Mouse (Mus musculus) cerebellum, postnatal 14 days (tissue): ENCODE results near the gene Med31.
A peak's percentile ranks its signal among the peaks of the same experiment; 100 is the strongest.
"Not testable (repeated sequence)": the region's sequence is repeated elsewhere in the genome, so short reads cannot be mapped to it uniquely, and the experiment has no call there.

ENCODE experiments used
- DNase-seq, 2 experiments: peaks; one replicate each; pipeline ENCODE4 v3.0.0; 2021; ENCODE audit warnings: mixed read lengths in 2 of 2

Med31 gene

GRCm38 (mm10) chr11:72203440-72203839, 12.0 kb downstream of the Med31 start:
- peak; percentile 67 to 78 for DNase-seq

DNA sequence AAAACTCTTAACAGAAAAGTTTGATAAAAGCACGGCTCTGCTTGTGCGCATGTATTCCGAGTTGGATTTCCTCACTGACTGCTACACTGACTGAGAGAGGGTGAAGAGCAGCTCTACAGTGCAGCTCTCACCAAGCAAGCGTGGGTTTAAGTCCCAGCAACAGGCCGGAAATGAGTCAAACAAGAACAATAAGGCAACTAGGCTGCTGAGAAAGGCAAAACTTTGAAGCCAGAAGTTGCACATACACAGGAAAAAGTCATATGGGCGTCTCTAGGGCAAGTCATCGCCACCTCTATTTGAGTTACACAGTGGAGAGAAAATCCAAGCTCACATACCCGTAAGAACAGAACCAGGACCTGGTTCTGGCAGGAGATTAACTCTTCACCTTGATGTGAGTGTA, 18.9 kb downstream of the Med31 start:
- DNase-seq = no peak

GRCm38 (mm10) chr11:72194259-72194658, 21.1 kb downstream of the Med31 start:
- no peak for DNase-seq

DNA sequence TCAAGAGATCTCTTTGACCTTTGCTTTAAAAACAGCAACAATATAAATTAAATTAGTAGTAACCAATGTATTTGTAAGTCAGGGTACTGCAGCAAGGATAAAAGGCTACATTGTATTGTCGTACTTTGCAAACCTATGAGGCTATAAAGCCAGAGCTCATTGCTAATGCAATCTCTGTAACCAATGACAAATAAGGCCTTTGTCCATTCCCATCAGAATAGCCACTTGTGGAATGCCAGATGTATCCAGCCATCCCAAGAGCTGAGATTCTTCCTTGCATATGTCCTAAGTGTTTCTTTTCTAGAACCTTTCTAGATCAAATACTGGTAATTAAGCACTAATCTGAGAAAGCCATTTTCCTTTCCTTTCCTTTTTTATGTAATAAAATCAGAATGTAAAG, 24.5 kb downstream of the Med31 start:
- DNase-seq = no peak

GRCm38 (mm10) chr11:72184252-72184651, 31.1 kb downstream of the Med31 start:
- no peak for DNase-seq

DNA sequence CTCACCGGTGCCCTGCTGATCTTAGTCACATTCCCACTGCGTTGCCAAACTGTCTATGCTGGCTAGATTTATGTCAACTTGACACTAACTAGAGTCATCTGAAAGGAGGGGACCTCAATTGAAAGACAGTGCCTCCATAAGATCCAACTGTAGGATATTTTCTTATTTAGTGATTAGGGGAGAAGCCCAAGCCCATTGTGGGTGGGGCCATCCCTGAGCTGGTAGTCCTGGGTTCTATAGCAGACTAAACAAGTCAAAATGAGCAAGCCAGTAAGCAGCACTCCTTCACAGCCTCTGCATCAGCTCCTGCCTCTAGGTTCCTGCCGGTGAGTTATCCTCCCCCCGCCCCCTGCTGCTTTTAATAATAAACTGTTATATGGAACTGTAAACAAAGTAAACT, 34.3 kb downstream of the Med31 start:
- no peak for DNase-seq

DNA sequence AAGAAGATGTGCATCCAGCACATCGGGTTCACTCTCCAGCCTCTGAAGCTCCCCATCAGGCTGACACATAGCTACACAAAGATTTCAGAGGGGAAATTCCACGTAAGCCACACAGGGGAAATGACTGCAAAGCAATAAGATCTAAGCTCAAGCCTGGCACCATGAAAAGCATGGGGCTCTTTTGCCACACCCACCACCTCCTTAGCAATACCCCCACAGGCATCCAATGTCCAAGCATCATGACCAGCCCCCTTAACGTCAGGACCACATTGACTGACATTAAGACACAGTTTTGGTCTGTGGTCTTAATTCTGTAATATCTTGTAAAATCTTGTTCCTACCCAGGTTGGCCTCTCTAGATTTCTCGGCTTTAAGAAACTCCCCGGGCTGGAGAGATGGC, 34.8 kb downstream of the Med31 start:
- no peak for DNase-seq

- no peak for DNase-seq
Observed at GRCm38 (mm10) chr11:72176553-72176952, 38.8 kb downstream of the Med31 start.

GRCm38 (mm10) chr11:72175966-72176365, 39.4 kb downstream of the Med31 start:
- DNase-seq = no peak

GRCm38 (mm10) chr11:72174721-72175120, 40.7 kb downstream of the Med31 start:
- no peak for DNase-seq

DNA sequence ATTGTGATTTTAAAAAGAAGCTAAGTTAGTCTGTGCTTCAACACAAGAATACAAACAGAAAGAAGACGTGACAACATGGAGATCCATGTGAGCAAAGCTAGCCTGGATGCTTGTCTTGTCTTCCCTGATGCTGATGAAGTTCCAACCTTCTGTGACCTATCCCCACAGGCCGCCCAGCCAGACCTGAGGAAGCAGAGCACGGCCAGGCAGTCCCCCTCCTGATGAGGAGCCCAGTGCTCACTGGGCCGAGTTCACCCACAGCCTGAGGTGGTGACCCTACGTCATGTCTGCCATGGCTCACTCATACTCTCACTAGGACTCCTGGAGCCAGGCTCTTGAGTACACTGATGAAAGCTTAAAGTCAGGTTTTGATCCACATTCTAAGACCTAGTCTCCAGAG, 41.9 kb downstream of the Med31 start:
- DNase-seq = no peak

DNA sequence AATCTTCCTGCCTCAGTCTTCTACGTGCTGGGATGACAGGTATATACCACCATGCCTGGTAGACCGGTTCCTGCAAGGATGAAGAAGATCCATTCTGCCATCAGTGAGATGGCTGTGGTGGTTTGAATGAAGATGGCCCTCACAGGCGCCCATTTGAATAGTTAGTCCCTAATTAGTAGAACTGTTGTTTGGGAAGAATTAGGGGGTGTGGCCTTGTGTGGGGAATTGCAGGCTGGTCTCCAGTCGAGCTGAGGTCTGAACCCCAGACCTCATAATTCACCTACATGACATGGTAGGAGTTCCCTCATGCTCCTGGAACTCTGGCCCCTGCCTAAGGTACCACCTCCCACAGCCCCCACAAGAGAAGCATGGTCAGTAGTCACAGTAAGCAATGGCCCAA, 43.5 kb downstream of the Med31 start:
- DNase-seq = not testable (repeated sequence)

DNA sequence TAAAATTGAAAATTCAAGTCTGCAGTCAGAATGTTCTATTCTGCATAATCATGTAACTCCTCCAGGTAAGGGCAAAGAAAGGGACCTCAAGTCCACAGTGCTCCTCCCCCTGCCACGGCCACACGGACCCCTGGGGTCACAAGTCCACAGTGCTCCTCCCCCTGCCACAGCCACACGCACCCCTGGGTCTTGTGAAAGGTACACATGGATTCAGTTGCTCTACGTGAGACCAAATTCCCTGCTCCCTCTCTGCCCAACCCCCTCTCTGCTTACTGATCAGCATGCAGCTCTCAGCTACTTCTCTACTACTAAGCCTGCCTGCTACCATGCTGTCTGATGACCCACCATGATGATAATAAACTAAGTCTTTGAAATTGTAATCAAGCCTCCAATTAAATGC, 45.5 kb downstream of the Med31 start:
- DNase-seq = no peak

DNA sequence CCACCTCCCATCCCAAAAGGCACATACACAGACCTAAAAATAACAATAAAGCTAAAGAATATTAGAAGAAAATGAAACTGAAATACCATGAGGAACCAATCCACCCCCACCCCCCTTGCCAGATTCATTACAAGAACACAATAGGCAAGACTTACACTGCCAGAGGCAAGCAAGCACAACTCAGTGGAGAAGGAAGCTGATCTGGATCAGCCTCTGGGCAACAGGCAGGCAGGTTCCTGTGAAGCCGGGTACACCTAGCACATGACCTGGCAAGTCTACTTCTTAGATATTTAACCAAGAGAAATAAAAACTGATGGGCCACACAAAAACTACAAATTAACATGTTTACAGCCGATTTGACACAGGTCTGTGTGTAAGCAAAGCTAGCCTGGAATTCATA, 52.2 kb downstream of the Med31 start:
- no peak for DNase-seq
